Mouse (Mus musculus) stomach, postnatal 0 days (tissue): Measurements from ENCODE around the gene Ptprn2.

Experiments used
- CTCF ChIP-seq: IDR thresholded peaks from 2 replicates; pipeline ENCODE4 v1.5.1; 2016; ENCODE audit warnings: antibody characterized with exemption, low read depth, mild to moderate bottlenecking, moderate library complexity
- EP300 ChIP-seq: optimal IDR thresholded peaks from 2 replicates; pipeline ENCODE3; 2016; ENCODE audit warnings: antibody characterized with exemption

DNA sequence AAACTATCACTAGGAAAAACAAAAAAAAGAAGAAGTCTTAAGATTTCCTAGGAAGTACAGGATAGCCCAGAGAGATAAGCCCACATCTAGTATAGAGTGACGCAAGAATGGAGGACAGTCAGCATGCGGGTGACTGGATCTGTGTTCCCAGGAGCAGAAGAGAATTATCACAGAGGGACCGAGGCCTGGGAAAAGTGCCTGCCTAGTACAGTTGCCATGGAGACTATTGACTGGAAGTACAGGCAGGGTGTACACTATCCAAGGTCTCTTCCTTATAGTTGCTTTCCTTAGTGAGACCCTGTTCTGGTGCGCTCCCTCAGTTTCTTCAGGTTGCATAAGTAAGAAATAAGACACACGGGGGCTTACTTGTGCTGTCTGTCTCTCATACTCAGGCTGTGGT, 112.2 kb downstream of the Ptprn2 start:
- TF ChIP-seq EP300 (no peak), CTCF (no peak)
